Mouse (Mus musculus) skeletal muscle tissue, adult 2 months (tissue): ENCODE data around the gene Romo1.
"Not testable (repeated sequence)": the region's sequence is repeated elsewhere in the genome, so short reads cannot be mapped to it uniquely, and the experiment has no call there.

Source experiments
- DNase-seq: peaks from one replicate; pipeline ENCODE4 v3.0.0-alpha.2; 2012; ENCODE audit warnings: low read depth, low spot score

Gene Romo1

DNA sequence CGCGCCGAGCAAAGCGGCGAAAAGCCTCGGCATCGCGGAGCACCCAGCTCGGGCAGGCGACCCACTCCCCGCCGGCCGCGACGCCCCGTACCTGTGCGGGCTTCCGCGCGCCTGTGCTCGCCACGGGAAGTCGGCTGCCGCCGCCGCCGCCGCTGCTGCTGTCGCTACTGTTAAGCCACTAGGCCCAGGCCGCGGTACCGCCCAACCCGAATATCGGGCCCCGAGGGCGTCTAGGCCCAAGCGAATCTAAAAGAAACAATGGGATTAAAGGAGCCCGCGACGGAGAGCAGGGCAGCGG, 35.9 kb downstream of the Romo1 start:
- DNase-seq: no peak

DNA sequence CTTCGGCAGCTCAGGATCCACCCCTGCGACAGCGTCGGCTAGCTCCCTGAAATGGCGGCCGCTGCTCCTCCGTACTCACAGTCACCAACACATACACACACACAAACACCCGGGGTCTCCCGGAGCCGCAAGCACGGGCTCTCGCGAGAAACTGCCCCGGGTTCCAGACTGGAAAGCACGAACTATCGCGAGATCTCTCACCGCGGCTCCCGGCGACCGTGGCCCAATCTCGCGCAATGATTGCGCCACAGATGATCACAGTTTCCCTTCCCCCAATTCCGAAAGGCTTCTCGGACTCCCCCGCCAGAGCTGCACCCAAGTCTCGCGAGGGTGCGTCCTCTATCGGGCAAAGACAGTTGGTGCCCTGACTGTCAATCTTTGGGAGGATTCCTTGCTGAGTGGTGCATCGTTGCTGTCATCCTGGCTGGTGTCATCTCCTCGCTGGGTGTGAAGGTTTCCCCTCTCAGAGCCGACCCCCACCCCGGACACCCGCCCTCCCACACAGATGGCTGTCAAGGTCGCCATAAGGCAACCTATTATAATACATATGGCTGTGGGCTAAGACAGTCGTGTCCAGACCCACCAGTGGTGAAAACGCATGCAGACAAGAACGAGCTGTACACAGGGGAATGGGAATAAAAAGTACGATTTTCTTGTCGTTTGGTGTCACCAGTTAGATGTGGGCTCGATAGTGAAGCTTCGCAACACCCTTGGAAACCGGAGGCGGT, 36.4 kb downstream of the Romo1 start, which contains the start of gene Rbm39:
Gene Rbm39 (minus strand): TSS at position 145 of the 728 bp plus-strand sequence.
- peak; percentile 100 for DNase-seq

DNA sequence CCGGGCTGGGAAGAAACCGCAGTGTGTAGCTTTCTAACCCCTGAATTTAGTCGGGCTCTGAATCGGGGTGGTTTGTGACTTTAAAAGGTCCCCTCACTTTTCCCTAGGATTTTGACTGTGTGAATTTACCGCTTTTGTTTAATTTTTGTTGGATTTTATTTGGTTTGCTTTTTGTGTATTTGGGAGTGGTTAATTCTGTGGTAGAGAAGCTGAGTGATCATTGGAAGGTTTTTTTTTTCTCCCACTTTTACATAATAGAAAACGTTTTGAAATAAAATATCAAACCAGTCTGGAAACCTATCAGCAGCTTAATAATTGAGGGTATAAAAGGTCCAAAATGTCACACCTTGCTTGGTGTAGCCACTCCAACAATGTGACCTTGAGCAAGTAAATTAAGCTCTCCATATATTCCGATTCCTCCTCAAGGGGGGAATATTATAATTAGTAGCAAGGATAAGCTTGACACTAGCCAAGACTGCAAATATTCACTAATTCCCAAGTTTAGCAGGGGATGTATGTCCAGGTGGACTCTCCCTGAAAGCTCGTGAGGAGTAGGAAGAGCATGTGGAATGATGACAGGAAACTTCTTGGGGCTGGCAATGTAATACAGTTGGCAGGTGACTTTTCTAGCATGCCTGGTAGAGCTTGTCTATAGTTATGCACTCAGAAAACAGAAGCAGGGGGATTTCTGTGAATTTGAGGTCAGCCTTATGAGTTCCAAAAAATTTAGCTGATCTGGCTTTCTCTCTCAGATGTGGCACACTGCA, 37.2 kb downstream of the Romo1 start:
- DNase-seq: no peak

DNA sequence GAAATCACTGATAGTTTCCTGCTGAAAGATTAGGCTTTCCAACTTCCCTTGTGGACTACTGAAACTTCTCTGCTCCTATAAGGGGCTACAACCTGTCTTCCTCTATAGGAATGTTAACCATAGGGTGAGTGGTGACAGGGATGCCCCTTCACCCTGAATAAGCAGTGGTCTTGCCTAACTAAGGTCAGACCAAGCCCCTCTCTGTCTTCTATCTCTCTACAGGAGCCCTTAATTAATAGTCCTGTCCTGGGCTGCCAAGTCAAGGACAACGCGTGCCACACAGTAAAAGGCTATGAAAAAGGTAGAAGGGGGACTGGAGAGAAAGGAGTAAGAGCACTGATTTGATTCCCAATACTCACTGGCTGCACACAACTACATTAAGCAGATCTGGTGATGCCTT, 37.8 kb downstream of the Romo1 start:
- no peak for DNase-seq

DNA sequence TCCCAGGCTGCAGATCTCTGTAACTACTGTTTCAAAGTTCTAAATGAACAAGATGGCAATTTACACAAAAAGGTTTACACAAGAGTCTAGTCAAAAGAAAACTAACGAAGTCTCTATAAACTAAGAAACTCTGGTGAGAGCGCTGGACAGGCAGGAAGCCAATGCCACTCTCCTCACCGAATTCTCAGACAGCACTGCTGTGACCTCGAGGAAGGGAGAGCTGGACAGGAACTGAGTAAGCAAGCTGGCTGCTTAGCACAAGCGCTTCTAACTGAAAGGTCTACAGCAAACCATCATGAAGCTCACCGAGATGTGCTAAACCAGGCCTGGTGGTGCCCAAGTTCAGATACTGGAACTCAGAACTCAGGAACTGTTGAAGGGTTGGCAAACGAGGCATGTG, 45.4 kb downstream of the Romo1 start:
- not testable (repeated sequence) for DNase-seq

DNA sequence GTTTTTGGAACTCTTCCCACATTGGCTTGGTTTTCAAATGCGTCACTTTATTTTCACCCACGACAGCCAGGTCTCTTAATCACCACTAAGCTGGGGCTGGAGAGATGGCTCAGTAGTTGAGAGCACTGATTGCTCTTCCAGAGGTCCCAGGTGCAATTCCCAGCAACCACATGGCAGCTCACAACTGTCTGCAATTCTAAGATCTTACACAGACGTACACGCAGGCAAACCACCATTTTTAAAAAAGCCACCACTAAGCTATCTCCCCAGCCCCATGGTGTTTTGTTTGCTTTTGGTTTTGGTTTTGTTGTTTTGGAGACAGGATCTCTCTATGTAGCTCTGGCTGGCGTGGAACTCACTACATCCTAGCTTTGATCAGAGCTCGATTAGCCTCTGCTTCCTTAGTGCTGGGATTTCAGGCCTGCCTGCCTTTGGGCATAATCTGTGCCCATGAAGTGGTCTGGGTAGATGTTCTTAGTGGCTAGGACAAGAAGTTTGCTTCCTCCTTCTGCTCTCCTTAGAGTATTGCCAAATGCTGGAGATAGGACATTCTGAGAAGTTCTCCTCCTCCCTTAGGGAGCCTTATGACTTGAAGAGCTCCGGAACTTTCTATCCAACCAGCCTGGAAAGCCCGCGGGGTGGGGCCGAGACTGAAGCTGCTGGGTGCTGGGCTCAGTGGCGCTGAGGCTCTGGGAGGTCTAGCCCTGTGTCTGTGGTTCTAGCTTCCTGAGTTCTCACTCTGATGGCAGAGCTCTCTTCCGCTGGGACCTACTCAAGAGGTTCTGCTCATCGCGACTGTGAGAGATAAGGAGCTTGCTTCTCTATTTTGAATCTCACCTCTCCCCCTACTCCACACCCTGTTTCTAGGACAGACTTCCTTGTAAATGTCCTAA, 46.4 kb downstream of the Romo1 start:
- no peak for DNase-seq

DNA sequence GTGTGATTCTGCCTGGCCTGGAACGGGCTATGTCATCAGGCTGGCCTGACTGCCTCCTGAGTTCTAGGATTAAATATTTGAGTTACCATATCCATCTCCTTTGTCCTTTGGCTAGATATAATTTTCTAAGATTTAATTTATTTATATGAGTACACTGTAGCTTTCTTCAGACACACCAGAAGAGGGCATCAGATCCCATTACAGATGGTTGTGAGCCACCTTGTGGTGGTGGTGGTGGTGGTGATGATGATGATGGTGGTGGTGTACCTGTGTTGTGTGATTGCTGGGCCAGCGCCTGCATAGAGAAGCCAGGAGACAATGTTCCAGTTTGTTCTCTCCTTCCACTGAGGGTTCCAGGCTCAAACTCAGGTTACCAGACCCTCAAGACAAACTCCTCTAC, 47.7 kb downstream of the Romo1 start:
- DNase-seq: no peak

DNA sequence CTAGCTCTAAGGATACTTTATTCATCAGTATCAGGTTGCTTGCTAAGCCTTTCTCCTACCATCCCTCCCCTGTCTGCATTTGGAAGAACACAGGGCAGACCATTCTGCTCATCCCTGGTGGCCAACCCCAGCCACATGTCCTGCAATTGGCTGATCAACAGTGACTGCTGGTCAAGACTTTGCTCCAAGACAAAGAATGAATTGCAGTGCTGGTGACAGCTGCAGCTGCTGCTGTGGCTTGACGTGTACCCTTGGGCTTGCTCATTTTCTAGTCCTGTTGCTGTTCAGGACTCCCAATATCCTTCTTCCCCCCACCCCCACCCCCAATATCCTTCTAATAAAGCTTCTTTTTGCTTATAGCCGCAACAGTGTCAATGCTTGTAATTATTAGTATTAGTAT, 48.2 kb downstream of the Romo1 start:
- no peak for DNase-seq

DNA sequence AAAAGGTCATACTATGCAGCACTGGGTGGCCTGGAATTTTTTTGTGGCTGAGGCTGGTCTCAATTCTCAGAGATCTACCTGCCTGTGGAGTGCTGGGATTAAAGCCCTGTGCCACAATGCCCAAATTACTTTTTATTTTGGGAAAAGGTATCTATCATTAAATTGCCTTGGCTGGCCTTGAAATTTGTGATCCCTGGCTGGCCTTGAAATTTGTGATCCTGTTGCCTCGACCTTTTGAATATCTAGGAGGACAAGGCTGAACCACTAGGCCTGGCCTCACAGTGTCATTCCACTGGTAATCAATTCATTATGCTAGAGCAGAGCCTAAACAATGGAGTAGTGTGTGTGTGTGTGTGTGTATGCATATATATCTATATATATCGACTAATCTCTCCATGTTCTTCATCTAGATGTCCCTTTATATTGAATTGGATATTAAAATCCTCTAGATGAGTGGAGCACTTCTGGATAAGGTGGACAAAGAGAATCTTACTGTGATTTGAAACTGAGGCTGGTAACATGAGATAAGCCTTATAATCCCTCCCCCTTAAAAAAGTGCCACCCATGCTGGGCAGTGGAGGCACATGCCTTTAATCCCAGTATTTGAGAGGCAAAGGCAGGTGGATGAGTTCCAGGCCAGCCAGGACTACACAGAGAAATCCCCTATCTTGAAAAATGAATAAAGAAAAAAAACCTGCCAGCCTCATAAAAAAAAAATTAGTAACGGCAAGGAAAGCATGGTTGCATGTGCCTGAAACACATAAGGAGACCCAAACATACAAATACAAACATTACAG, 49.4 kb downstream of the Romo1 start:
- DNase-seq: no peak

DNA sequence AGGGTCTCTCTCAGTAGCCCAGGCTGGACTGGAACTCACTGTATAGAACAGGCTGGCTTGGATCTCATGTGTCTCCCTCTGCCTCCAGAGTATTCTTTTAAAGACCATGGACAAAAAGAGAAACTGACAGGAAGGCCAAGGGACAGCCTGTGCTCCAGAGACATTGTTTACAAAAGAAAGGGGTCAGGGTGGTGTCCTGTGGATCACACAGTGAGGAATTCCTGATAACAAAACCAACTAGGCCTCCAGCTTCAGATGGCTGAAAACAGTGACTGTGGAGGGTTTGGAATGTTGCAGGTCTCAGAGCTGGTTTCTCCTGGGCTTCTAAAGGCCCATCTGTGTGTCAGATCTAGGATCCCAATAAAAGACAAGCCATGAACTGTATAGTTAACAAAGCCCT, 50.7 kb downstream of the Romo1 start:
- DNase-seq: no peak
